Mouse (Mus musculus): ENCODE results near the gene Ankrd11. TPM values are rescaled to one million over a fixed set of nuclear protein-coding genes. Genes with fewer than 3 reads are reported as not detected.
"Not testable (repeated sequence)": the region's sequence is repeated elsewhere in the genome, so short reads cannot be mapped to it uniquely, and the experiment has no call there.

Ankrd11 gene
- total RNA-seq, 2 experiments from 2014 or later, result 164 to 171 TPM

- no peak for DNase-seq
These were observed 2.5 kb downstream of the Ankrd11 start for GRCm38 (mm10) chr8:123039376-123040109.

- no peak for DNase-seq
These were observed 3.7 kb downstream of the Ankrd11 start for GRCm38 (mm10) chr8:123038351-123038750.

- DNase-seq, result no peak
These were observed 4.6 kb downstream of the Ankrd11 start for GRCm38 (mm10) chr8:123037487-123037886.

- DNase-seq, result no peak
These were observed 5.1 kb downstream of the Ankrd11 start for GRCm38 (mm10) chr8:123036956-123037355.

GRCm38 (mm10) chr8:123034171-123034570, 7.9 kb downstream of the Ankrd11 start:
- DNase-seq, result no peak

GRCm38 (mm10) chr8:123033431-123033830, 8.6 kb downstream of the Ankrd11 start:
- no peak for DNase-seq

- DNase-seq, result no peak
These were observed 9.3 kb downstream of the Ankrd11 start for GRCm38 (mm10) chr8:123032730-123033129.

- DNase-seq, result no peak
These were observed 10.6 kb downstream of the Ankrd11 start for GRCm38 (mm10) chr8:123031321-123031978.

GRCm38 (mm10) chr8:123030091-123030490, 12.0 kb downstream of the Ankrd11 start:
- DNase-seq, result not testable (repeated sequence)

- DNase-seq, result no peak
These were observed 14.3 kb downstream of the Ankrd11 start for GRCm38 (mm10) chr8:123027786-123028185.

- DNase-seq, result no peak
These were observed 16.1 kb downstream of the Ankrd11 start for GRCm38 (mm10) chr8:123025951-123026351.

- DNase-seq, result no peak
These were observed 17.9 kb downstream of the Ankrd11 start for GRCm38 (mm10) chr8:123024226-123024625.

- no peak for DNase-seq
These were observed 19.4 kb downstream of the Ankrd11 start for GRCm38 (mm10) chr8:123022727-123023126.

GRCm38 (mm10) chr8:123021259-123021658, 20.8 kb downstream of the Ankrd11 start:
- no peak for DNase-seq

- DNase-seq, result no peak
These were observed 21.2 kb downstream of the Ankrd11 start for GRCm38 (mm10) chr8:123020859-123021258.

GRCm38 (mm10) chr8:123020084-123020483, 22.0 kb downstream of the Ankrd11 start:
- no peak for DNase-seq

GRCm38 (mm10) chr8:123018484-123019164, 23.5 kb downstream of the Ankrd11 start:
- no peak for DNase-seq

- DNase-seq, result no peak
These were observed 24.9 kb downstream of the Ankrd11 start for GRCm38 (mm10) chr8:123017143-123017542.

- no peak for DNase-seq
These were observed 27.0 kb downstream of the Ankrd11 start for GRCm38 (mm10) chr8:123015074-123015473.

GRCm38 (mm10) chr8:123014429-123014828, 27.6 kb downstream of the Ankrd11 start:
- no peak for DNase-seq

- DNase-seq, result no peak
These were observed 30.8 kb downstream of the Ankrd11 start for GRCm38 (mm10) chr8:123011321-123011720.

GRCm38 (mm10) chr8:123005805-123006204, 36.3 kb downstream of the Ankrd11 start:
- no peak for DNase-seq

- no peak for DNase-seq
These were observed 36.7 kb downstream of the Ankrd11 start for GRCm38 (mm10) chr8:123005328-123005727.
